Mouse (Mus musculus) heart, adult 2 months (tissue): ENCODE results near the gene Adprm. TPM values are rescaled to one million over a fixed set of nuclear protein-coding genes. Genes with fewer than 3 reads are reported as not detected.
"Not testable (repeated sequence)": the region's sequence is repeated elsewhere in the genome, so short reads cannot be mapped to it uniquely, and the experiment has no call there.

Source experiments
- DNase-seq, 2 experiments: peaks; one replicate each; pipeline ENCODE4 v3.0.0; 2021
- H3K27ac ChIP-seq: fragments of 200-600 bp; 2 replicates; pipeline ENCODE4 v1.8.1; 2022
- H3K27me3 ChIP-seq: fragments of 200-500 bp; 2 replicates; pipeline ENCODE4 v1.6.1; 2012; ENCODE audit warnings: mild to moderate bottlenecking, low read length, inconsistent platforms, mixed read lengths; ENCODE audit not compliant: control insufficient read depth, insufficient read depth
- H3K36me3 ChIP-seq: fragments of 200-500 bp; 2 replicates; pipeline ENCODE4 v1.6.1; 2012; ENCODE audit warnings: low read length, inconsistent platforms; ENCODE audit not compliant: control insufficient read depth, insufficient read depth
- H3K4me1 ChIP-seq: fragments of 200-500 bp; 2 replicates; pipeline ENCODE4 v1.6.1; 2011; ENCODE audit warnings: low read length; ENCODE audit not compliant: control insufficient read depth, insufficient read depth
- H3K4me3 ChIP-seq: fragments of 200-600 bp; 2 replicates; pipeline ENCODE4 v1.8.1; 2022
- H3K79me2 ChIP-seq: fragments of 200-500 bp; replicated peaks from 2 replicates; pipeline ENCODE4 v1.6.1; 2012; ENCODE audit warnings: mild to moderate bottlenecking, inconsistent platforms, low read length, moderate library complexity, mixed read lengths; ENCODE audit not compliant: control insufficient read depth, insufficient read depth
- H3K9ac ChIP-seq: fragments of 200-500 bp; 2 replicates; pipeline ENCODE4 v1.6.1; 2012; ENCODE audit warnings: low read depth, mild to moderate bottlenecking, control low read depth, inconsistent platforms, low read length, mixed read lengths
- CTCF ChIP-seq: fragments of 200-600 bp; IDR thresholded peaks from 2 replicates; pipeline ENCODE4 v1.8.1; 2022; ENCODE audit warnings: antibody characterized with exemption, mild to moderate bottlenecking, moderate library complexity
- EP300 ChIP-seq: fragments of 200-500 bp; IDR thresholded peaks from 2 replicates; pipeline ENCODE4 v1.6.1; 2011; ENCODE audit warnings: low read depth, low read length, control low read depth; ENCODE audit not compliant: insufficient read depth
- POLR2A ChIP-seq: fragments of 200-500 bp; IDR thresholded peaks from 2 replicates; pipeline ENCODE4 v1.6.1; 2011; ENCODE audit warnings: mild to moderate bottlenecking, low read depth, low read length, control low read depth; ENCODE audit not compliant: insufficient read depth
- WGBS: fragments of 180-500 bp; shearing (Covaris S2); methylation state at CpG from one replicate; pipeline ENCODE4 v1.1.7; 2018; 5-methylcytosine and 5-hydroxymethylcytosine counted together
- intact Hi-C: fragments of 180-260 bp; cut with DNase I; formaldehyde crosslinking; loops from one replicate; pipeline ENCODE4 v1.15.1; 2025
- polyA plus RNA-seq: library from polyadenylated mRNA; depleted of rRNA; stranded (reverse); fragments of >200 nt; gene quantifications from 2 replicates; pipeline ENCODE4 v1.2.3, GENCODE M21; 2012
- total RNA-seq, 2 experiments: library from RNA; stranded (reverse); gene quantifications; 2 replicates each; pipeline ENCODE4 v1.2.3; 2021

The Adprm gene
- total and polyA plus RNA-seq, 3 experiments = 9.8 to 14.6 (median 10.8) TPM

DNA sequence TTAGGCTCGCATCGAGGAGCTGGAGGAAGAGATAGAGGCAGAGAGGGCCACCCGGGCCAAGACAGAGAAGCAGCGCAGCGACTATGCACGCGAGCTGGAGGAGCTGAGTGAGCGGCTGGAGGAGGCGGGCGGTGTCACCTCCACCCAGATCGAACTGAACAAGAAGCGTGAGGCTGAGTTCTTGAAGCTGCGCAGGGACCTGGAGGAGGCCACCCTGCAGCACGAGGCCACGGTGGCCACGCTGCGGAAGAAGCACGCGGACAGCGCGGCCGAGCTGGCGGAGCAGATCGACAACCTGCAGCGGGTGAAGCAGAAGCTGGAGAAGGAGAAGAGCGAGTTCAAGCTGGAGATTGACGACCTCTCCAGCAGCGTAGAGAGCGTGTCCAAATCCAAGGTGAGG, 42.1 kb upstream of the Adprm start:
- TF ChIP-seq CTCF = no peak
- TF ChIP-seq EP300 = no peak
- no peak for TF ChIP-seq POLR2A
- Histone ChIP-seq H3K4me1 (no peaks in the 10 kb centered on the region), H3K9ac (no peak overlapping the region), H3K27me3 (peaks cover 4% of the 10 kb centered on the region; the same call in 1 of the 2 replicates), H3K4me3 (no peak overlapping the region), H3K36me3 (no peaks in the 10 kb centered on the region), H3K27ac (no peak overlapping the region), H3K79me2 (no peaks in the 10 kb centered on the region)
- 54% methylated on average over 29 of the region's 29 CpGs for WGBS
- no peak for DNase-seq
- intact Hi-C loops = no loop called here

DNA sequence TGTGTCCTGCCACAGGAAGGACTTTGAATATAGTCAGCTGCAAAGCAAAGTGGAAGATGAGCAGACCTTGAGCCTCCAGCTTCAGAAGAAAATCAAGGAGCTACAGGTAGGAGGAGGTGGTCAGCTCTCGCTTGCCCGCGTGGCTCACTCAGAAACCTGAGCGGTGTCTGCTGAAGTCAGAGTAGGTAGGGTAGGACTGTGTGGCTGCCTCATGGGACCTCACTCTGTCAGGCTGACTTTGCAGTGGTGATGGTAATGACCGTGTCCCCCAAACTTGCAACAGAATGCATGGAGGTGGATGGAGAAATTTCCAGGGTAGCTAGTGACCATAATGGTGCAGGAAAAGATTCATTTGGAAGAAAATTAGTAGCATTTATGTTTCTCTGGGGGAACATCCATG, 41.3 kb upstream of the Adprm start:
- H3K79me2 ChIP-seq = no peaks in the 10 kb centered on the region
- TF ChIP-seq POLR2A = no peak
- TF ChIP-seq EP300 = no peak
- TF ChIP-seq CTCF = no peak
- no peak for DNase-seq
- WGBS = 98% methylated on average over 5 of the region's 5 CpGs
- intact Hi-C loops = no loop called here
- H3K4me3 ChIP-seq = no peak overlapping the region
- no peak overlapping the region for H3K27ac ChIP-seq
- H3K4me1 ChIP-seq = no peaks in the 10 kb centered on the region
- H3K27me3 ChIP-seq = peaks cover 4% of the 10 kb centered on the region; the same call in 1 of the 2 replicates
- no peaks in the 10 kb centered on the region for H3K36me3 ChIP-seq
- no peak overlapping the region for H3K9ac ChIP-seq

DNA sequence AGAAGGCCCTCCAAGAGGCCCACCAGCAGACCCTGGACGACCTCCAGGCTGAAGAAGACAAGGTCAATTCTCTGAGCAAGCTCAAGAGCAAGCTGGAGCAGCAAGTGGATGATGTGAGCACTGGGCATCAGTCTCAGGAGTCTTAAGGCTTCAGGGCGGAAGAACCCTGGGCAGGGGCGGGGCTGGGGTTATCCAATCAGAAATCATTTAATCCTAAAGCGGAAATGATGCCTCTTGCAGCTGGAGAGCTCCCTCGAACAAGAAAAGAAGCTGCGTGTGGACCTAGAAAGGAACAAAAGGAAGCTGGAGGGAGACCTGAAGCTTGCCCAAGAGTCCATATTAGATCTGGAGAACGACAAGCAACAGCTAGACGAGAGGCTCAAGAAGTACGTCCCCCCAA, 40.8 kb upstream of the Adprm start:
- H3K79me2 ChIP-seq = no peaks in the 10 kb centered on the region
- no peaks in the 10 kb centered on the region for H3K4me1 ChIP-seq
- no peak overlapping the region for H3K27ac ChIP-seq
- no peaks in the 10 kb centered on the region for H3K36me3 ChIP-seq
- intact Hi-C loops = no loop called here
- WGBS = 59% methylated on average over 9 of the region's 9 CpGs
- DNase-seq = no peak
- peaks cover 4% of the 10 kb centered on the region; the same call in 1 of the 2 replicates for H3K27me3 ChIP-seq
- H3K9ac ChIP-seq = no peak overlapping the region
- no peak overlapping the region for H3K4me3 ChIP-seq
- TF ChIP-seq EP300 = no peak
- no peak for TF ChIP-seq POLR2A
- TF ChIP-seq CTCF = no peak

DNA sequence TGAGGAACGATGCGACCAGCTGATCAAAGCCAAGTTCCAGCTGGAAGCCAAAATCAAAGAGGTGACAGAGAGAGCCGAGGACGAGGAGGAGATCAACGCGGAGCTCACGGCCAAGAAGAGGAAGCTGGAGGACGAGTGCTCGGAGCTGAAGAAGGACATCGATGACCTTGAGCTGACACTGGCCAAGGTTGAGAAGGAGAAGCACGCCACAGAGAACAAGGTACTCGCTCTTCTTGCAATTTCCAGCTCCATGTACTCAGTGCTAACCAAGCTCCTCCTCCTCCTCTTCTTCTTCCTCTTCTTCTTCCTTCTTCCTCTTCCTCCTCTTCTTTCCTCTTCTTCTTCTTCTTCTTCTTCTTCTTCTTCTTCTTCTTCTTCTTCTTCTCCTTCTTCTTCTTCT, 40.0 kb upstream of the Adprm start:
- H3K36me3 ChIP-seq, H3K79me2 ChIP-seq, DNase-seq, H3K9ac ChIP-seq, intact Hi-C loops, H3K27ac ChIP-seq, H3K4me1 ChIP-seq, H3K4me3 ChIP-seq, H3K27me3 ChIP-seq: not testable (repeated sequence)
- 78% methylated on average over 12 of the region's 12 CpGs for WGBS

DNA sequence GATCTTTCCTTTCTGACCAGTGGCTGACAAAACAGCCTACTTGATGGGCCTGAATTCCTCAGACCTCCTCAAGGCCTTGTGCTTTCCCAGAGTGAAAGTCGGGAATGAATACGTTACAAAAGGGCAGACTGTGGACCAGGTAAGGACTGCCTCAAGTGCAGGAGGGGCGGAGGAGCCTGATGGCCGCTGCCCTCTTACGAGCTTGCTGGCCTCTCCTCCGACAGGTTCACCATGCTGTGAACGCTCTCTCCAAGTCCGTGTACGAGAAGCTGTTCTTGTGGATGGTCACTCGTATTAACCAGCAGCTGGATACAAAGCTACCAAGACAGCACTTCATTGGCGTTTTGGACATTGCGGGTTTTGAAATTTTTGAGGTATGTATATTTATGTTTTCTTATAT, 34.8 kb upstream of the Adprm start:
- Histone ChIP-seq H3K4me1 (no peaks in the 10 kb centered on the region), H3K36me3 (no peaks in the 10 kb centered on the region), H3K27me3 (peaks cover 3% of the 10 kb centered on the region; the same call in 1 of the 2 replicates), H3K27ac (no peak overlapping the region), H3K9ac (no peak overlapping the region), H3K4me3 (no peak overlapping the region), H3K79me2 (no peaks in the 10 kb centered on the region)
- DNase-seq = no peak
- WGBS = 82% methylated on average over 12 of the region's 12 CpGs
- intact Hi-C loops = no loop called here
- TF ChIP-seq CTCF = no peak
- TF ChIP-seq POLR2A = no peak
- TF ChIP-seq EP300 = no peak

DNA sequence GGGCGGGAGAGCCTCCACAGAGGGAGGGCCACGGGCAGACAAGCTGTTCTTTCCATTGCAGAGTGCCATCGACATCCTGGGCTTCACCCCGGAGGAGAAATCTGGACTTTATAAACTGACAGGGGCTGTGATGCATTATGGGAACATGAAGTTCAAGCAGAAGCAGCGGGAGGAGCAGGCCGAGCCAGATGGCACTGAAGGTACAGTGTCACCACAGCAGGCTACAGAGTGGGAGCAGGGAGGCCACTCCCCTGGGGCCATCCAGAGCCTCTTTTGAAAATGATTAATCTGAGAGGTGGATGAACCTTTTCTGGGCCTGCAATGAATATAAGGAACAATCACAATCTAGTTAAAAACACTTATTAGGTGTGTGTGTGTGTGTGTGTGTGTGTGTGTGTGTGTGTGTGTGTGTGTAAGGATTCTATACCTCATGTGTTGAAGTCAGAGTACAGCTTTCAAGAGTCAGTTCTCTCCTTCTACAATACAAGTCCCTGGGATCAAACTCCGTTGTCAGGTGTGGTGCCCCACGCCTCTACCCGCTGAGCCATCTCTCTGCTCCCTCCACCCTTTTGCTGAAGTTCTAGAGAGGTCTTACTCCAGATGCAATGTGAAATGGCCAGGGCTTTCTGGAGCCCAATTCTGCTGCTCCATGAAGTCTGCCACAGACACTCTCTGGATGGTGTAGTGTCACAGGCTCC, 34.2 kb upstream of the Adprm start:
- no peak for TF ChIP-seq CTCF
- TF ChIP-seq EP300 = no peak
- no peak for TF ChIP-seq POLR2A
- Histone ChIP-seq H3K27me3 (peaks cover 3% of the 10 kb centered on the region; the same call in 1 of the 2 replicates), H3K79me2 (no peaks in the 10 kb centered on the region), H3K4me3 (no peak overlapping the region), H3K9ac (no peak overlapping the region), H3K36me3 (no peaks in the 10 kb centered on the region), H3K27ac (no peak overlapping the region), H3K4me1 (no peaks in the 10 kb centered on the region)
- DNase-seq = no peak
- WGBS = 51% methylated on average over 9 of the region's 9 CpGs
- intact Hi-C loops = no loop called here
